Mouse (Mus musculus): ENCODE results near the gene Alpk1. TPM values are rescaled to one million over a fixed set of nuclear protein-coding genes. Genes with fewer than 3 reads are reported as not detected.

Alpk1 gene
- total RNA-seq, 2 experiments from 2014 or later, result 1.4 to 1.6 TPM

GRCm38 (mm10) chr3:127634984-127635349 lies 145.4 kb downstream of the Alpk1 start:
- no peak for TF ChIP-seq CTCF (IDR thresholded peaks at IDR 0.05)
- no peak overlapping the region for H3K4me3 ChIP-seq
- DNase-seq, result no peak
- intact Hi-C loops (cut with DNase I), result no loop called here
- no peak overlapping the region for H3K27ac ChIP-seq

- Histone ChIP-seq H3K4me3 (peak overlapping the region; percentile 75), H3K27ac (no peak overlapping the region)
- intact Hi-C loops (cut with DNase I), result no loop called here
- peak; percentile 82 for DNase-seq
- peak; percentile 99 for TF ChIP-seq CTCF (IDR thresholded peaks at IDR 0.05)
Measured at GRCm38 (mm10) chr3:127634101-127634983, 146.0 kb downstream of the Alpk1 start.

- TF ChIP-seq CTCF (IDR thresholded peaks at IDR 0.05), result no peak
- peak within 1 kb of the TSS; percentile 75 for H3K4me3 ChIP-seq
- intact Hi-C loops (cut with DNase I), result no loop called here
- peak; percentile 36 for DNase-seq
- no peak within 1 kb of the TSS for H3K27ac ChIP-seq
Measured at GRCm38 (mm10) chr3:127633080-127634032, 147.0 kb downstream of the Alpk1 start, which contains the start of gene Neurog2. Gene Neurog2 (plus strand): TSS chr3:127633135.

GRCm38 (mm10) chr3:127632531-127632930 lies 147.8 kb downstream of the Alpk1 start:
- intact Hi-C loops (cut with DNase I), result no loop called here

GRCm38 (mm10) chr3:127631582-127631981 lies 148.7 kb downstream of the Alpk1 start:
- intact Hi-C loops (cut with DNase I), result no loop called here
- TF ChIP-seq CTCF (IDR thresholded peaks at IDR 0.05), result no peak
- Histone ChIP-seq H3K27ac (no peak overlapping the region), H3K4me3 (no peak overlapping the region)
- DNase-seq, result no peak

More at GRCm38 (mm10) chr3:127632531-127632930, 147.8 kb downstream of the Alpk1 start:
- H3K27ac ChIP-seq, result no peak overlapping the region
- H3K4me3 ChIP-seq, result peak overlapping the region; percentile 75
- DNase-seq, result peak; percentile 37
- no peak for TF ChIP-seq CTCF (IDR thresholded peaks at IDR 0.05)

GRCm38 (mm10) chr3:127630735-127631372 lies 149.5 kb downstream of the Alpk1 start:
- TF ChIP-seq CTCF (IDR thresholded peaks at IDR 0.05), result no peak
- H3K4me3 ChIP-seq, result no peak overlapping the region
- no peak for DNase-seq
- H3K27ac ChIP-seq, result no peak overlapping the region
- intact Hi-C loops (cut with DNase I), result no loop called here

GRCm38 (mm10) chr3:127630190-127630589 lies 150.1 kb downstream of the Alpk1 start:
- intact Hi-C loops (cut with DNase I), result no loop called here
- TF ChIP-seq CTCF (IDR thresholded peaks at IDR 0.05), result no peak

GRCm38 (mm10) chr3:127628311-127629184 lies 151.8 kb downstream of the Alpk1 start:
- TF ChIP-seq CTCF (IDR thresholded peaks at IDR 0.05), result no peak
- DNase-seq, result no peak
- no peak overlapping the region for H3K27ac ChIP-seq
- intact Hi-C loops (cut with DNase I), result no loop called here
- H3K4me3 ChIP-seq, result no peak overlapping the region

More at GRCm38 (mm10) chr3:127630190-127630589, 150.1 kb downstream of the Alpk1 start:
- Histone ChIP-seq H3K27ac (no peak overlapping the region), H3K4me3 (no peak overlapping the region)
- DNase-seq, result no peak

- Histone ChIP-seq H3K4me3 (no peak overlapping the region), H3K27ac (no peak overlapping the region)
- DNase-seq, result no peak
- intact Hi-C loops (cut with DNase I), result no loop called here
- TF ChIP-seq CTCF (IDR thresholded peaks at IDR 0.05), result no peak
Measured at GRCm38 (mm10) chr3:127627956-127628310, 152.4 kb downstream of the Alpk1 start.

GRCm38 (mm10) chr3:127627151-127627955 lies 153.0 kb downstream of the Alpk1 start:
- intact Hi-C loops (cut with DNase I), result no loop called here
- Histone ChIP-seq H3K4me3 (no peak overlapping the region), H3K27ac (no peak overlapping the region)
- TF ChIP-seq CTCF (IDR thresholded peaks at IDR 0.05), result no peak
- no peak for DNase-seq

GRCm38 (mm10) chr3:127626524-127626923 lies 153.8 kb downstream of the Alpk1 start:
- no peak for TF ChIP-seq CTCF (IDR thresholded peaks at IDR 0.05)
- no peak overlapping the region for H3K4me3 ChIP-seq
- no peak overlapping the region for H3K27ac ChIP-seq
- no peak for DNase-seq
- intact Hi-C loops (cut with DNase I), result no loop called here
